Mouse (Mus musculus) heart, postnatal 0 days (tissue): Measurements from ENCODE around the gene Hsd17b2. TPM values are rescaled to one million over a fixed set of nuclear protein-coding genes. Genes with fewer than 3 reads are reported as not detected.
A peak's percentile ranks its signal among the peaks of the same experiment; 100 is the strongest.

Experiments used
- ATAC-seq: fragments of 200-750 bp; cut with Nextera tagmentation; 2 replicates; pipeline ENCODE4 v1.8.0; 2017; ENCODE audit warnings: low read depth, moderate number of reproducible peaks, moderate library complexity; ENCODE audit not compliant: insufficient read depth
- DNase-seq: peaks from one replicate; pipeline ENCODE4 v3.0.0-alpha.2; 2016; ENCODE audit warnings: low spot score
- H3K27ac ChIP-seq: fragments of 300-500 bp; sonication (generic); 2 replicates; pipeline ENCODE4 v1.5.1; 2014; ENCODE audit warnings: low read depth, mild to moderate bottlenecking
- H3K27me3 ChIP-seq: fragments of 300-500 bp; sonication (generic); 2 replicates; pipeline ENCODE4 v1.6.1; 2014; ENCODE audit warnings: low read length, mixed read lengths; ENCODE audit not compliant: control insufficient read depth, insufficient read depth
- H3K36me3 ChIP-seq: fragments of 300-500 bp; sonication (generic); replicated peaks from 2 replicates; pipeline ENCODE4 v1.6.1; 2014; ENCODE audit warnings: low read length, mixed read lengths; ENCODE audit not compliant: control insufficient read depth, insufficient read depth
- H3K4me1 ChIP-seq: fragments of 300-500 bp; sonication (generic); 2 replicates; pipeline ENCODE4 v1.6.1; 2014; ENCODE audit warnings: antibody characterized with exemption; ENCODE audit not compliant: control insufficient read depth, insufficient read depth
- H3K4me2 ChIP-seq: fragments of 300-500 bp; sonication (generic); 2 replicates; pipeline ENCODE4 v1.6.1; 2014; ENCODE audit warnings: low read depth, mild to moderate bottlenecking, low read length, moderate library complexity
- H3K4me3 ChIP-seq: fragments of 300-500 bp; sonication (generic); 2 replicates; pipeline ENCODE4 v1.5.1; 2014; ENCODE audit warnings: low read depth, low read length
- H3K9ac ChIP-seq: fragments of 300-500 bp; sonication (generic); replicated peaks from 2 replicates; pipeline ENCODE4 v1.6.1; 2014; ENCODE audit warnings: low read depth, low read length, mixed read lengths
- H3K9me3 ChIP-seq: fragments of 300-500 bp; sonication (generic); replicated peaks from 2 replicates; pipeline ENCODE4 v1.6.1; 2016; ENCODE audit warnings: low read length; ENCODE audit not compliant: control insufficient read depth
- CTCF ChIP-seq: IDR thresholded peaks from 2 replicates; pipeline ENCODE4 v1.5.1; 2016; ENCODE audit warnings: antibody characterized with exemption, control low read depth, low read depth
- EP300 ChIP-seq: IDR thresholded peaks from 2 replicates; pipeline ENCODE4 v1.6.1; 2016; ENCODE audit warnings: antibody characterized with exemption, low read depth
- WGBS: fragments of 180-500 bp; shearing (Covaris S2); extraction: QIAGEN DNeasy Blood & Tissue Kit; methylation state at CpG from one replicate; pipeline ENCODE4 v1.1.7; 2014; 5-methylcytosine and 5-hydroxymethylcytosine counted together
- polyA plus RNA-seq: library from polyadenylated mRNA; unstranded; fragments of >200 nt; fragmentation: Nextera tagmentation; extraction: Ambion mirVana; gene quantifications from 2 replicates; pipeline ENCODE4 v1.2.1, GENCODE M21; 2015
- total RNA-seq: library from RNA; depleted of rRNA; stranded (reverse); fragments of >200 nt; gene quantifications from 2 replicates; pipeline ENCODE4 v1.2.3, GENCODE M21; 2014; ENCODE audit warnings: low replicate concordance

The Hsd17b2 gene
- total and polyA plus RNA-seq, 2 experiments from 2014 or later = 2.3 TPM; not detected in 1

DNA sequence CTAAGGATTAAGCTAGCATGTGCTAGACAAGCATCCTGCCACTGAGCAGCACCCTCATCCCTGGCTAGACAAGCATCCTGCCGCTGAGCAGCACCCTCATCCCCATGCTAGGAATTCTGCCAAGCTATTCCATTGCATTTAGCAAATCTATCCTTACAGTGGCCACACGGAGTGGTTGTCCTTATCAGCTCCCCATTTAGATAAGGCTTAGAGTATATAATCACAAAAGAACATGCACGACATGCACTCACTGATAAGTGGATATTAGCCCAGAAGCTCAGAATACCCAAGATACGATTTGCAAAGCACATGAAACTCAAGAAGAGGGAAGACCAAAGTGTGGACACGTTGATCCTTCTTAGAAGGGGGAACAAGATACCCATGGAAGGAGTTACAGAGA, 64.2 kb downstream of the Hsd17b2 start:
- Histone ChIP-seq H3K27me3 (no peaks in the 10 kb centered on the region), H3K4me1 (no peaks in the 10 kb centered on the region), H3K9me3 (no peaks in the 10 kb centered on the region), H3K36me3 (no peaks in the 10 kb centered on the region), H3K4me2 (no peak overlapping the region), H3K27ac (no peak overlapping the region), H3K9ac (no peak overlapping the region), H3K4me3 (no peak overlapping the region)
- ATAC-seq (no peak), DNase-seq (no peak)
- TF ChIP-seq CTCF (no peak), EP300 (no peak)
- WGBS = 11% methylated on average over 5 of the region's 5 CpGs

DNA sequence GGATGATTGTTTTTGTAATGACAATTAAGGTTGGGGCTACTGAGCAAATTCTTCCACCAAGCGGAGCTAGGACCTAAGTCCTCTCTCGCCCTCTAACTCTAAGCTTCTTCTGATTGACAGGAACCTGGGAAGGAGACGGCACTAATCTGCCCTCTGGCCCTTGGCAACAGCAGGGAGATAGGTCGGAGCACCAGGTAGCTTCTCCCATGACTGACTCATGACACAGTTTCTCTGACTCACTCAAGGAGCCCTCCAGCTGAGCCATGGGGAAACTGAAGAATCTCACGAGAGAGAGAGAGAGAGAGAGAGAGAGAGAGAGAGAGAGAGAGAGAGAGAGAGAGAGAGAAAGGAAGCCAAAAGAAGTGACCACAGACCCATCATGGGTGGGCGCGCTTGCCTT, 67.3 kb downstream of the Hsd17b2 start:
- Histone ChIP-seq H3K9ac (no peak overlapping the region), H3K27ac (no peak overlapping the region), H3K27me3 (no peaks in the 10 kb centered on the region), H3K4me3 (no peak overlapping the region), H3K4me2 (no peak overlapping the region), H3K4me1 (no peaks in the 10 kb centered on the region), H3K9me3 (no peaks in the 10 kb centered on the region), H3K36me3 (no peaks in the 10 kb centered on the region)
- TF ChIP-seq CTCF = no peak
- no peak for TF ChIP-seq EP300
- ATAC-seq (no peak), DNase-seq (no peak)
- WGBS = 64% methylated on average over 7 of the region's 7 CpGs

DNA sequence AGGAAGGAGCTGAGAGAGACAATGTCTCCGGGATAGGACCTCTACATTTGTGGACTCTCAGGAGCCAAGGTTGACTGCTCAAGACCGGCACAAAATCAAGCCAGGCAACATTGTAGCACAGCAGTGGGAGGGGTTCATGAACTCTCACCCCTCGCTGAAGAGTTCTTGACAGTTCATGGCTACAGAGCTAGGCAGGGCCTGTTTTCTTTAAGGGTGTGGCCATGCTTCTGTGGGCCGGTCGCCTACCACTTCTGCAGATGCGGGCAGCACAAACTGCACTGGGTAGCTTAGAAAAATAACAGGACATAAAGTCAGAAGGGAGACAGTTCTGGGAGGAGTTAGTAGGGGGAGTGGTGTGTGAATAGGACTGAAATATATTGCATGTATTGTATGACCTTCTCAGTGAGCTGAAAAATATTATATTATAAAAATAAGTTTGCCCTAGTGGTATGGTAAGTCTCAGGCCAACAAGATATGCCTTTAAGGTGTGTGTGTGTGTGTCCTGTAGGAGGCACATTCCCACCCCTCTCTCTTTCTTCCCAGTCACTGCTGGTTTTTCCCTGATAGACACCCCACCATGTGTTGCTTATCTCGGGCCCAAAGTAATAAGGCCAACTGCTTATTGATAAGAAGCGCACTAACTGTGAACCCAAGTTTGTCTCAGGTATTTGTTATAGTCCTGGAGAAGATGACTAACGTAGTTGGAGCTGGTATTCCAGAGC, 69.6 kb downstream of the Hsd17b2 start:
- Histone ChIP-seq H3K4me3 (no peak overlapping the region), H3K36me3 (no peaks in the 10 kb centered on the region), H3K4me1 (no peaks in the 10 kb centered on the region), H3K27ac (no peak overlapping the region), H3K27me3 (no peaks in the 10 kb centered on the region), H3K9ac (no peak overlapping the region), H3K9me3 (no peaks in the 10 kb centered on the region), H3K4me2 (no peak overlapping the region)
- no peak for ATAC-seq
- no peak for TF ChIP-seq CTCF
- no peak for TF ChIP-seq EP300
- no peak for DNase-seq
- 63% methylated on average over 9 of the region's 9 CpGs for WGBS

DNA sequence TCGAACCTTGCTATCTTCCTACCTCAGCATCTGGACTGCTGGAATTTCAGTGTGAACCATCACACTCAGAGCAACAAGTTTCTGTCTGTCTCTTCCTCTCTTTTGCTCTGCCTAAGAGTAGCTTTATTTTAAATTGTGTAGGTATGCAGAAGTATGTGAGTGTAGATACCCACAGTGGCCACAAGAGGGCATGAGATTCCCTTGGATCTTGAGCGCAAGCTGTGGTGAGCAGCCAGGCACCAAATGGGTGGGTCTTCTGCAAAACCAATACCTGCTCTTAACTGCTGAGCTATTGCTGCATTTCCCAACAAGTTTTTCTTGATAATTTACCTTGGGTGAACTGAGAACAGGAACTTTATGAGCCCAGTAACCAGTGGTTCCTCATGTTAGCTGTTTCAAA, 70.4 kb downstream of the Hsd17b2 start:
- H3K4me3 ChIP-seq = no peak overlapping the region
- no peak for ATAC-seq
- H3K4me2 ChIP-seq = no peak overlapping the region
- no peak overlapping the region for H3K27ac ChIP-seq
- H3K36me3 ChIP-seq = no peaks in the 10 kb centered on the region
- TF ChIP-seq CTCF (peak; percentile 49), EP300 (no peak)
- WGBS = 67% methylated on average over 2 of the region's 2 CpGs
- H3K4me1 ChIP-seq = no peaks in the 10 kb centered on the region
- DNase-seq = no peak
- H3K9ac ChIP-seq = no peak overlapping the region
- H3K9me3 ChIP-seq = no peaks in the 10 kb centered on the region
- no peaks in the 10 kb centered on the region for H3K27me3 ChIP-seq

DNA sequence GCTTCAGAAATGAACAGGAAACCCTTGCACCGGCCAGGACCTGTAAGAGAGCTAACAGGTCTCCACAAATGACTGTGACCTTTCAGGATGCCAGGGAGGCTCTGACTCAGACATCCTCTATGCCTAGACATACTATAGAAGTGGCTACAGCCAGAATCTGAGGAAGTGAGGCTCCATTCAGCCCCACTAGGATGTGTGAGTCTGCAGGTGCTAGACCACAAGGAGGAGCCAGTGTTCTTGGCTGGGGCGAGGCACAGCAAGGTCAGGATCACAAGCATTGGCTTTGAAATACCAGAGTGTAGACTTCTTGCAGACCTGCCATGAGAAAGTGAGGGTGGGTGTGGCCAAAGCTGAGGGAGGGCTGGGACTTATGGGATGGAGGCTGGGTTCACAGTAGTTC, 70.9 kb downstream of the Hsd17b2 start:
- no peaks in the 10 kb centered on the region for H3K4me1 ChIP-seq
- H3K9me3 ChIP-seq = no peaks in the 10 kb centered on the region
- no peak overlapping the region for H3K4me2 ChIP-seq
- WGBS = 51% methylated on average over 2 of the region's 2 CpGs
- no peak for TF ChIP-seq EP300
- TF ChIP-seq CTCF = peak; percentile 16; the same call in 1 of the 2 replicates
- no peak overlapping the region for H3K27ac ChIP-seq
- no peaks in the 10 kb centered on the region for H3K27me3 ChIP-seq
- no peak overlapping the region for H3K4me3 ChIP-seq
- H3K36me3 ChIP-seq = no peaks in the 10 kb centered on the region
- ATAC-seq = no peak
- H3K9ac ChIP-seq = no peak overlapping the region
- no peak for DNase-seq

DNA sequence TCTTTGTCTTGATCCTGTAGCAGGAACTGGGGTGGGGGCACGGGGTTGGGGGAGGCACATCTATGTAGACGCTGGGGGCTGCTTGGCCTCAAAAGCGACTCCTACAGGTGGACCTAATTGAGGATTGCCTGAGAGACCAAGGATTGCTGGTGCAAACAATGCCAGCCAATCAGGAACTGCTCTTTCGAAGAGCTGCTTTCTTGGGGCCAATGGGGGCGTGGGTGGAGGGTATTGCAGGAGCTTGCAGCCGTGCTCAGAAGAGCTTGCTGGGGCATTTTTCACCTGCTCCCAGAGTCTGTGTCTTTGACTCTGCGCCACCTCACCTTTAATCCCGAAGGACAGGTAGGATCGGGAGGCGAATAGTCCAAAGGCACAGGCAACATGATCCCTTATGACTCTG, 73.9 kb downstream of the Hsd17b2 start:
- Histone ChIP-seq H3K4me1 (no peaks in the 10 kb centered on the region), H3K36me3 (no peaks in the 10 kb centered on the region), H3K9me3 (no peaks in the 10 kb centered on the region), H3K4me3 (no peak overlapping the region), H3K4me2 (no peak overlapping the region), H3K27ac (no peak overlapping the region), H3K9ac (no peak overlapping the region), H3K27me3 (no peaks in the 10 kb centered on the region)
- ATAC-seq = no peak
- 45% methylated on average over 10 of the region's 10 CpGs for WGBS
- DNase-seq = no peak
- TF ChIP-seq CTCF = no peak
- TF ChIP-seq EP300 = no peak
